Mouse (Mus musculus): Measurements from ENCODE around the gene Sh2d4b. TPM values are rescaled to one million over a fixed set of nuclear protein-coding genes. Genes with fewer than 3 reads are reported as not detected.

The Sh2d4b gene
- 0.57 and 0.65 TPM in 2 replicates for polyA plus RNA-seq (2014; fragmentation: Nextera tagmentation; extraction: Ambion mirVana)

DNA sequence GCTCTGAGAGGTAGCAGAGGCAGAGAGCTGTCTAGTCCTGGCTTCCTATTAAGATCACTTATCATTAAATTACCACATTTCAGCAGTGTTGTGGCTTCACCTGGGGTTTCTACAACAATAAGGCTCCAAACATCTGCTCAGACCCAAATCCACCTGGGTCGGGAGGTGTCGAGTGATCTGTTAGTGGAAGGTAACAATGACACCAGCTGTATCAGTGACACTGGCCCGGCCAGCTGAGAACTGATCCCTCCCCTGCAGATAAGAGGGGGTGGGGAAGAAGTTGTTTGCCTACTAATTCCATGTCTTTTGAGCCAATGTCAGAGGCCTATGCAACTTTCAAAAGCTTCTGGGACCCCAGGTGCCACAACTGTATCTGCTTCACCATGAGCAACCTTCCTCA lies at the start of gene Sh2d4b:
Gene Sh2d4b (minus strand): TSS at position 71 of the 400 bp plus-strand sequence.
- no peak within 1 kb of the TSS for H3K27ac ChIP-seq (ENCODE audit: low read depth, low read length)
- WGBS = 50% methylated on average over 3 of the region's 3 CpGs
- H3K27me3 ChIP-seq (ENCODE audit: control insufficient read depth, insufficient read depth, low read length) = no peaks in the 10 kb centered on the region
- 0 out of 2 replicates have a peak, but pooled peaks cover 3% of the 10 kb centered on the region for H3K4me1 ChIP-seq (ENCODE audit: control insufficient read depth, insufficient read depth, low read length)
- no peaks in the 10 kb centered on the region for H3K9me3 ChIP-seq (ENCODE audit: control insufficient read depth, low read length)
- H3K4me3 ChIP-seq (ENCODE audit: low read length) = no peak within 1 kb of the TSS
- H3K36me3 ChIP-seq (ENCODE audit: control insufficient read depth, insufficient read depth, low read length) = no peaks in the 10 kb centered on the region
- H3K4me2 ChIP-seq (replicated peaks; ENCODE audit: low read depth, low read length) = no peak within 1 kb of the TSS
- no peak for ATAC-seq (ENCODE audit: low FRiP score, low TSS enrichment)
- H3K9ac ChIP-seq (ENCODE audit: low read depth, low read length) = no peak within 1 kb of the TSS

DNA sequence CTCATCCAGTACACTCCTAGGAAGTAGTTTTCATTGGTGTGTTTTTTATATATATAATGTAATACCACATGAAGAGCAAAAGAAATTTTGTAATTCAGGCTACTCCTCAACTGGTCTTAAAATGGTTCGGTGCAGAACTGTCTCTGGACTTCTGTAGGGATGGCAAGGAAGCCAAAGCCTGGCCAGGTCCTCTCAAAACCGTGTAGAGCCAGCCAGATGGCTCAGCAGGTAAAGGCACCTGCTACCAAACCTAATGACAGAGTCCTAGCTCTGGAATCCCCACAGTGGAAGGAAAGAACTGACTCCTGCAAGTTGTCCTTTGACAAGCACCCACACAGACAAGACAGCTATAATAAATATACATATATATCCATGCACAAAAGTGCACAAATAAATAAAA lies 49.4 kb upstream of the Sh2d4b start:
- Histone ChIP-seq H3K4me3 (ENCODE audit: low read length) (no peak overlapping the region), H3K27me3 (ENCODE audit: control insufficient read depth, insufficient read depth, low read length) (no peaks in the 10 kb centered on the region), H3K4me2 (replicated peaks; ENCODE audit: low read depth, low read length) (no peak overlapping the region), H3K27ac (ENCODE audit: low read depth, low read length) (no peak overlapping the region), H3K9ac (ENCODE audit: low read depth, low read length) (no peak overlapping the region), H3K4me1 (ENCODE audit: control insufficient read depth, insufficient read depth, low read length) (no peaks in the 10 kb centered on the region), H3K36me3 (ENCODE audit: control insufficient read depth, insufficient read depth, low read length) (peaks cover 5% of the 10 kb centered on the region; the same call in 1 of the 2 replicates), H3K9me3 (ENCODE audit: control insufficient read depth, low read length) (no peaks in the 10 kb centered on the region)
- ATAC-seq (ENCODE audit: low FRiP score, low TSS enrichment) = no peak
- 83% methylated on average over 2 of the region's 2 CpGs for WGBS

DNA sequence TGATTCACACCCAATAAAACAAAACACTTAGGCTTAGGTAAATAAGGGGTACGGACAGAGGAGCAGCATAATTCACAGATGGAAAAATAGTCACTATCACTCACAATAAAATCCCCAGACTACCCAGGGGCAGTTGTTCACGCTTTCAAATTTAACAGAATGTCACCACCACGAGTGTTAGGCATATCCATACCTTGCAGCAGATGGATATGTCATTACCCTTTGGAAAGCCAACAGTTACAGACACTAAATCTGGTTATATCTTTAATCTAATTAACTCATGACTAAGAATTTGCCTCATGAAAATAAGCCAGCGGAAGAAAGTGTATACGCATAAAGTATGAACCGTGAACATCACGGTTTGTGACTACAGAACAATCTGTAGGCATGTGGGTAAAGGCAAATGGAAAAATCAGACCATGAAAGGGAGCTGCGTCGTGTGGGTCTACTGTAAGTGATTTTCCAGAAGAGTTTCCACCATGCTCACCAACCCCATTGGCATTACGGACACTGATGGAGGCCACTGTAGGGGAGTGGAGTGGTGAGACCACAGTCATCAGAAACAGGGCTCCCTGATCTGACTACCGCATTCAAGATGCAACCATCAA lies 45.4 kb upstream of the Sh2d4b start:
- H3K4me3 ChIP-seq (ENCODE audit: low read length) = no peak overlapping the region
- WGBS = 81% methylated on average over 11 of the region's 11 CpGs
- H3K9me3 ChIP-seq (ENCODE audit: control insufficient read depth, low read length) = no peaks in the 10 kb centered on the region
- H3K4me1 ChIP-seq (ENCODE audit: control insufficient read depth, insufficient read depth, low read length) = peaks cover 19% of the 10 kb centered on the region
- no peak overlapping the region for H3K27ac ChIP-seq (ENCODE audit: low read depth, low read length)
- H3K4me2 ChIP-seq (replicated peaks; ENCODE audit: low read depth, low read length) = no peak overlapping the region
- no peaks in the 10 kb centered on the region for H3K36me3 ChIP-seq (ENCODE audit: control insufficient read depth, insufficient read depth, low read length)
- no peak overlapping the region for H3K9ac ChIP-seq (ENCODE audit: low read depth, low read length)
- no peak for ATAC-seq (ENCODE audit: low FRiP score, low TSS enrichment)
- no peaks in the 10 kb centered on the region for H3K27me3 ChIP-seq (ENCODE audit: control insufficient read depth, insufficient read depth, low read length)

DNA sequence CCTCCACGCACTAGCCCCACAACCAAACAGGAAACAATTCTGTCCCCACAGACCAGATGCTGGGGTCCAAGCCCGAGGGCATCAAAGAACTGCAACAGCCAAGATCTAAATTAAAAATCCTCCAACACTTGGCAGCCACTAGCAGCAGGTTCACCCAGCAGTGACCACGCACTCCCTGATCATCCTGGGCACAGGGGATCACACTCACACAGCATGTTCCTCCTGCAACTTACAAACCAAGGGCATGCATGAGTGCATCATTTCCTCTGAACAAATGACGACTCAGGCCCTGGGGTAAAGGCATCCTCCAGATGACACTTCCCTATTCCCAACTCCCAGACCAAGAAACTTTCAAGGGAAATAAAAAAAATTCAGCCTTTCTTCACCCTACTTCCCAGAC lies 44.0 kb upstream of the Sh2d4b start:
- Histone ChIP-seq H3K4me2 (replicated peaks; ENCODE audit: low read depth, low read length) (no peak overlapping the region), H3K36me3 (ENCODE audit: control insufficient read depth, insufficient read depth, low read length) (no peaks in the 10 kb centered on the region), H3K4me3 (ENCODE audit: low read length) (no peak overlapping the region), H3K27me3 (ENCODE audit: control insufficient read depth, insufficient read depth, low read length) (no peaks in the 10 kb centered on the region), H3K9ac (ENCODE audit: low read depth, low read length) (no peak overlapping the region), H3K9me3 (ENCODE audit: control insufficient read depth, low read length) (no peaks in the 10 kb centered on the region), H3K4me1 (ENCODE audit: control insufficient read depth, insufficient read depth, low read length) (peaks cover 31% of the 10 kb centered on the region), H3K27ac (ENCODE audit: low read depth, low read length) (no peak overlapping the region)
- no peak for ATAC-seq (ENCODE audit: low FRiP score, low TSS enrichment)
- WGBS = 48% methylated on average over 4 of the region's 4 CpGs

DNA sequence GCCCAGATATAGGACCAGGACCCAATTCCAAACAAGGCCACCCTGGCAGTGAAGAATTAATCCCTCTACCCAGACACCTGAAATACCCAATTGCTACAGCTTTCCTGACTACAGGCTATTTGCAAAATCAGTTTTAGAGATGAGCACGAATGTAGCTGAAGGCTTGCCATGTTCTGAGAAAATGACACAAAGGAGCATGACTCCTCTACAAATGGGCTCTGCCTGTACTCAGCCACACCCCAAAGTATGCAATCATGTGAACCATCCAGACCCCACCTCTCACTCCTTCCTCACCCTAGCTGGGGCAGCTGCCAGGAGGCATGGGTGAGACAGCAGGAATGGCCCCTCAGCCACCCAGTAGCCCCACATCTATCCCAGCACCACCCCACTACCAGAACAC lies 42.4 kb upstream of the Sh2d4b start:
- no peak for ATAC-seq (ENCODE audit: low FRiP score, low TSS enrichment)
- no peak overlapping the region for H3K4me2 ChIP-seq (replicated peaks; ENCODE audit: low read depth, low read length)
- H3K4me1 ChIP-seq (ENCODE audit: control insufficient read depth, insufficient read depth, low read length) = peaks cover 47% of the 10 kb centered on the region
- no peaks in the 10 kb centered on the region for H3K9me3 ChIP-seq (ENCODE audit: control insufficient read depth, low read length)
- WGBS = 100% methylated on average over 1 of the region's 1 CpGs
- H3K27ac ChIP-seq (ENCODE audit: low read depth, low read length) = no peak overlapping the region
- H3K36me3 ChIP-seq (ENCODE audit: control insufficient read depth, insufficient read depth, low read length) = no peaks in the 10 kb centered on the region
- no peak overlapping the region for H3K9ac ChIP-seq (ENCODE audit: low read depth, low read length)
- no peaks in the 10 kb centered on the region for H3K27me3 ChIP-seq (ENCODE audit: control insufficient read depth, insufficient read depth, low read length)
- H3K4me3 ChIP-seq (ENCODE audit: low read length) = no peak overlapping the region

DNA sequence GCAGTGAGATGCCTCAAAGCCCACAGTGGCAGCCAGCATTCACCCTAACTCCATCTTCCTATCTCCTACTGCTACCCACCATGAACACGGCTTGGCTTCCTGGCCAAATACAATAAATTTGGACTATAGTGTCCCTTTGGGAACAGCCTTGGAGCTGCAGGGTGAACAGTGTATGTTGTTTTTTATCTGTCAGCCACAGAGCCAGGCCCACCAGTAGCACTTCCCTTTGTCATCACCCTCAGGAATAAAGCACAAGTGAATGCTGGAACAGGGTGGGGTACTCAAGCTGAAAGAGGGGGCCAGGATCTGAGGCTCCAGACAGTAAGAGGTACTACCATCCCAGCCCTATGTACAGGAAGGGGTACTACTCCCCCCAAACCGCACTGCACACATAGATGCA lies 42.0 kb upstream of the Sh2d4b start:
- H3K27ac ChIP-seq (ENCODE audit: low read depth, low read length) = no peak overlapping the region
- H3K4me2 ChIP-seq (replicated peaks; ENCODE audit: low read depth, low read length) = no peak overlapping the region
- H3K4me3 ChIP-seq (ENCODE audit: low read length) = no peak overlapping the region
- H3K36me3 ChIP-seq (ENCODE audit: control insufficient read depth, insufficient read depth, low read length) = no peaks in the 10 kb centered on the region
- whole genome bisulfite sequencing = 64% methylated on average over 2 of the region's 2 CpGs
- H3K9ac ChIP-seq (ENCODE audit: low read depth, low read length) = no peak overlapping the region
- H3K27me3 ChIP-seq (ENCODE audit: control insufficient read depth, insufficient read depth, low read length) = no peaks in the 10 kb centered on the region
- no peaks in the 10 kb centered on the region for H3K9me3 ChIP-seq (ENCODE audit: control insufficient read depth, low read length)
- H3K4me1 ChIP-seq (ENCODE audit: control insufficient read depth, insufficient read depth, low read length) = peaks cover 49% of the 10 kb centered on the region
- ATAC-seq (ENCODE audit: low FRiP score, low TSS enrichment) = no peak

DNA sequence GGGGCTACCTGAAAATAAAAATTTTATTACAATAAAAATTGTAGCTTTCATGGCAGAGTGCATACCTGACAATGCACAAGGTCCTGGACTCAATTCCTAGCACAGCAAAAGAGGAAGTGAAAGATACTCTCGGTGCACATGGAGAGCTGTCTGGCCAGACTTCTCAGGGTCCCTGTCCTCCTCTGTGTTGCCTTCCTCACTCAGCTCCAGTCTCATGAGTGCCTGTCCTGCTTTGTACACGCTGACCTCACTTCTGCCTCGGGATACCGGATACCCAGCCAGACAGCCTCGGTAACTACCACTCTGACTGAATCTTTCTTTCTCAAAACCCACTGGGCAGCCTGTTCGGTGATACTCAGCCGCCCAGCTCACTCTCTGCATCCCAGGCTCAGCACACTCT lies 40.3 kb upstream of the Sh2d4b start:
- Histone ChIP-seq H3K36me3 (ENCODE audit: control insufficient read depth, insufficient read depth, low read length) (no peaks in the 10 kb centered on the region), H3K27ac (ENCODE audit: low read depth, low read length) (no peak overlapping the region), H3K9me3 (ENCODE audit: control insufficient read depth, low read length) (no peaks in the 10 kb centered on the region), H3K4me1 (ENCODE audit: control insufficient read depth, insufficient read depth, low read length) (peaks cover 54% of the 10 kb centered on the region), H3K4me2 (replicated peaks; ENCODE audit: low read depth, low read length) (no peak overlapping the region), H3K4me3 (ENCODE audit: low read length) (no peak overlapping the region), H3K27me3 (ENCODE audit: control insufficient read depth, insufficient read depth, low read length) (no peaks in the 10 kb centered on the region), H3K9ac (ENCODE audit: low read depth, low read length) (no peak overlapping the region)
- 0 out of 2 replicates have a peak, but pooled peaks have one; percentile 17 for ATAC-seq (ENCODE audit: low FRiP score, low TSS enrichment)
- WGBS = 57% methylated on average over 7 of the region's 7 CpGs

DNA sequence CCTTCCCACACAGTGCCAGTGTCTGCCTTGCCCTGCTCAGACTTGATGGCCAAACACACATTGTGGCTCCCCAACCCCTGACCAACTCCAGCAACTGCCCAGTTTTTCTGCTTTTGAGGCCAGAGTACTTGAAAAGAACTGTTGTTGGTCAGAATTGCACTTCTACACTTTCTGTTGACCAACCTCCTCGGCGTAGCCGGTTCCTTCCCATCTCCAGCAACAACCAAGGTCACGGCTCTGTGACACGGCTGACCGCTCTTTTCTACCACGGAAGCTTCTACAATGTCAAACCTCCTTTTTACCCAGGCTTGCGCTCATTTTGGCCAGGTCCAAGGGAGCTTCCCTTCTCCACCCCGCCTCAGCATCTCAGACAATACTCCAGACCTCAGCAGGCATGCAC lies 39.2 kb upstream of the Sh2d4b start:
- no peaks in the 10 kb centered on the region for H3K9me3 ChIP-seq (ENCODE audit: control insufficient read depth, low read length)
- ATAC-seq (ENCODE audit: low FRiP score, low TSS enrichment) = no peak
- H3K4me3 ChIP-seq (ENCODE audit: low read length) = no peak overlapping the region
- 42% methylated on average over 9 of the region's 9 CpGs for WGBS
- H3K4me1 ChIP-seq (ENCODE audit: control insufficient read depth, insufficient read depth, low read length) = peaks cover 65% of the 10 kb centered on the region
- peak overlapping the region; percentile 81 for H3K27ac ChIP-seq (ENCODE audit: low read depth, low read length)
- no peaks in the 10 kb centered on the region for H3K36me3 ChIP-seq (ENCODE audit: control insufficient read depth, insufficient read depth, low read length)
- no peak overlapping the region for H3K4me2 ChIP-seq (replicated peaks; ENCODE audit: low read depth, low read length)
- peak overlapping the region; percentile 18; the same call in 1 of the 2 replicates for H3K9ac ChIP-seq (ENCODE audit: low read depth, low read length)
- H3K27me3 ChIP-seq (ENCODE audit: control insufficient read depth, insufficient read depth, low read length) = no peaks in the 10 kb centered on the region

DNA sequence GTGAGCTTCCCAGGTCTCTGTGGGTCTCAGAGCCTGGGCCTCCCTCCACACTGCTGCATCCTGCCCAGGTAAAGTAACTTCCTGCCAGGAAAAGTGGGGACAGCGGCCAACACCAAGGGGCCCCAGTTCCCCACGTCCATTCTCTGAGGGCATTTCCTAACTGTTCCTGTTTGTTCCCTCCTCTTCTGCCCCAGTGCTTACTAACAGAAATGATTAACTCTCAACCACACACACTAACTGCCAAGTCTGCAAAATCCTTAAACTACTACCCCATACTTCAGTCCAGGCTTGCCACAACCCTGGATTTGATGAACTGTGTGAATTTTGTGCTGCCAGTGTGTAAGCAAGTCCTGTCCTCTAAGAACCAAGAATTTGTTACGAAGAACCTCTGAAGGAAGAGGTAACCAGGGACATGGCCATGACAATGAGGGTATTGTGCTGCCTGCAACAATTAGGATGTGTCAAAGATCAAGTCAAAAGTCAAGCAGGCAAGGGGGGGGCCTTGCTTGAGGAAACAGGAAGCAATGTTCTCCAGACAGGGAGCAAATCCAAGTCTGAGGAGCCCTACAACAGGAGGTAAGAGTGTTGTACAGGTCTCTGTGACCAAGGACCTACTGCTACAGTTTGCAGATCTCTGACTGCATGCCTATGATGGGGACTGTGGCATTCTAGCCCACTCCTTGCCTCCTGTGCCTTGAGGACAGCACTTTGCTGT lies 38.2 kb upstream of the Sh2d4b start:
- Histone ChIP-seq H3K27ac (ENCODE audit: low read depth, low read length) (peak overlapping the region; percentile 81), H3K27me3 (ENCODE audit: control insufficient read depth, insufficient read depth, low read length) (no peaks in the 10 kb centered on the region), H3K4me1 (ENCODE audit: control insufficient read depth, insufficient read depth, low read length) (peaks cover 68% of the 10 kb centered on the region), H3K9ac (ENCODE audit: low read depth, low read length) (0 out of 2 replicates have a peak overlapping the region, but pooled peaks have one; percentile 18), H3K36me3 (ENCODE audit: control insufficient read depth, insufficient read depth, low read length) (no peaks in the 10 kb centered on the region), H3K4me3 (ENCODE audit: low read length) (no peak overlapping the region), H3K4me2 (replicated peaks; ENCODE audit: low read depth, low read length) (no peak overlapping the region), H3K9me3 (ENCODE audit: control insufficient read depth, low read length) (no peaks in the 10 kb centered on the region)
- WGBS = 48% methylated on average over 3 of the region's 3 CpGs
- ATAC-seq (ENCODE audit: low FRiP score, low TSS enrichment) = peak; percentile 32; the same call in 1 of the 2 replicates

Measured in kidney, embryonic 14.5 days (tissue).